Mouse (Mus musculus) layer of hippocampus, postnatal 25 days (tissue): Measurements from ENCODE around the gene Tpd52l1. TPM values are rescaled to one million over a fixed set of nuclear protein-coding genes. Genes with fewer than 3 reads are reported as not detected.
"Not testable (repeated sequence)": the region's sequence is repeated elsewhere in the genome, so short reads cannot be mapped to it uniquely, and the experiment has no call there.

Experiments used
- DNase-seq, 2 experiments: peaks; one replicate each; pipeline ENCODE4 v3.0.0; 2022; ENCODE audit warnings: mixed read lengths in 2 of 2, low spot score in 1 of 2; ENCODE audit errors: extremely low spot score in 1 of 2
- total RNA-seq, 2 experiments: library from RNA; stranded (reverse); gene quantifications; 2 replicates each; pipeline ENCODE4 v1.2.3; 2021

Gene Tpd52l1
- total RNA-seq, result 10 to 100 TPM; 25.8 to 29.8 TPM

DNA sequence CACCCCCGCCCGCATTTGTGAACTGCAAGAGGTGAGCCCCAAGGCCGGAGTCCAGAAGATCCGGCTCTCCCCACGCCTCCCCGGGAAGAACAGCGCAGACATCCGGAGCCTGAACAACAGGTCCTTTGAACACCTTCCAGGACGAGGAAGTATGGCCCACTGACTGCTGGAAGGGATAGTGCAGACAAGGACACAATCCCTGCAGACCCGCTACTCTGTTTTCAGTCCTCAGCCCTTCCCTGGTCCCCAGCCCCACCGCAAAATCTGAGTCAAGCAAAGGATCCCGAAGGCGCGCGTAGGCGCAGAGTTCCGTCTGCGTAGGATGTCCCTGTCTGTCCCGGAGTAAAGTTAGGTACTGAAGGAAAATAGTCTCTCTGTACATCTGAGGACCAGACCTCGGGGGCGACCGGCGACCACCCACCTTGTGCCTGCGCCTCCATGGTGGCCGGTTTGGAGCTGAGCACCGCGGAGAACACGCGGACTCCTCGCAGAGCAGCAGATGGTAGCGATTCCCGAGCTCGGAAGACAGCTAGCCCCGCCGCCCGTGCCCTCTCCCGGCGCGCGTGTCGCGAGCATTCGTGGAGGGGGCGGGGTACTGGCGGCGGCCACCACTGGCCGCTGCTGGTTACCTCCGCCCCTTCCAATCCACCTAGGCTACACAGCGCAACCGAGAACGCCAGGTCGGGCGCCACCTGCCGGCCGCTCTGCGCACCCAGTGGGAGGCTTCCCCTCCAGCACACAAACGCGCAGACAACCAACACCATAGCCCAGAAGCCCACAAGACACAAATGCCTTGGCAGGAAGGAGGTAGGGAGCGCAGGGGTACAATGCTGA, at the start of gene Tpd52l1:
Gene Tpd52l1 (minus strand): TSS at position 668 of the 834 bp plus-strand sequence.
- DNase-seq, result peak; percentile 85 to 87

DNA sequence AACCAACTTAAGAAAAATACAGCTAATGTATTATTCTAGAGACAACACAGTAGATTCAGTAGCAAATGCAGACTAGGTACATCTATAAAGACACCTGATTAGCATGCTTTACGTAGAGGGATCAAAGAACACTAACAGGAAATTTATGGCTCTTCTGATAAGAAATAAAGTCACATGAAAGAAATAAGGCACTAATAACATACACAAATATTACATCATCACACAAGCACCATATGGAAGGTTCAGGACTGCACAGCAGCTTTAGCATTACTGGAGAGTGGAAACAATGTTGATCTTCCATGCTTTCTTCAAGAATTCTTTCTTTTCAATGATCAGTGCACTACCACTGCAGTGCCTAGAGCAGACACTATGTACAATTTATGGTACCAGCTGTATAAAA, 48.5 kb upstream of the Tpd52l1 start:
- DNase-seq, result no peak

DNA sequence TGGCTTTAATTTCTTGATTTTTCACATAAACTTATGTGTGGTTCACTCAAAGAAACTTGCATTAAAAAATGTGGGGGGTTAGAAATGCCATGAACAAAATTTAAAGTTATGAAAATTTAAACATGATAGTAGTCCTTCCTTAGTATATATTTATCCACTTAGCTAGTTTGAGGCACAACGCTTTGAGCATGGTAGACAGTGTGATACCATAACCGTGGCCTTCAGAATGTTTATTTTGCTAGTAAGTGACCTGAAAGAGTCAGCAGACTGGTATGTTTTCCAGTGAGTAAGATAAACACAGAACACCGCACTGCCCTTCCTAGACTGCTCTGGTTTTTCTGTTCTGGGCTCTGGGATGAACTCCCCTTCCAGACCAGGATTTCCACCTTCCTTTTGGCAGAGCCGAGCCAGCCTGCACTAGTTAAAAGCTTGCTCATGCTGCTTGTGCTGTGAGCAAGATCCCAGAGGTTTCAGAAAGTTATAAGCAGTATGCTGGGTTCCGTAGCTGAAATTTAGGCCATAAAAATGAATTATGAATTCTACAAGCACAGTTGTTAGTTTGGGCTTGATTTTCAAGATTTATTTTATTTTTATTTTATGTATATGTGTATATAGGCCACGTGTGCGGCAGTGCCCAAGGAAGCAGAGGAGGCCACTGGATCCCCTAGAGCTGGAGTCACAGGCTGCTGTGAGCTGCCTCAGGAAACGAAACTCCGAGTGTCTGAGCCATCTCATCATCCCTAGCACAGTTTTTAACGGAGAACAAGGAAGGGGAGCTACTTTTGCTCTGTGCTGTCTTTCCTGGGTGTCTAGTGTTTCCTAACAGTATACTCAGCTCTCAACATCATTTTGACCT, 21.5 kb upstream of the Tpd52l1 start:
- no peak for DNase-seq

GRCm38 (mm10) chr10:31465840-31466541, 20.2 kb upstream of the Tpd52l1 start:
- DNase-seq, result peak in 1 of 2 experiments; percentile 10

GRCm38 (mm10) chr10:31465424-31465823, 19.7 kb upstream of the Tpd52l1 start:
- no peak for DNase-seq

DNA sequence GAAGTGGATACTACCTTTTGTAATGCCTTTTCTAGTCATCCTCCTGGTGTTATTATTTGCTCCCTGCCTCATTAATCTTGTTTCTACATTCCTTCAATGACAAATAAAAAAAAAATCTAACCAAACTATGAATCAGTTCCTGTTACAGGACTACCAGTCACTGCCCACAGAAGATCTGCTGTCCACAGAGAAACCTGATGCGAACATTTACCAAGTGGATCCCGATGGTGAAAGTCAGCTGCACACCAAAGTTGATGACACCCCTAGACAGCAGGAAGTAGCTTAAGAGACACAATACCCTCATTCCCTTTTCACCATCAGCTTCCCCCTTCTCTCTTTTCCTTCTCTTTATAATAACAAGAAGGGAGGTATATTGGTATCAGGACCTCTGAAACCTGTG, 17.3 kb upstream of the Tpd52l1 start:
- DNase-seq, result no peak

DNA sequence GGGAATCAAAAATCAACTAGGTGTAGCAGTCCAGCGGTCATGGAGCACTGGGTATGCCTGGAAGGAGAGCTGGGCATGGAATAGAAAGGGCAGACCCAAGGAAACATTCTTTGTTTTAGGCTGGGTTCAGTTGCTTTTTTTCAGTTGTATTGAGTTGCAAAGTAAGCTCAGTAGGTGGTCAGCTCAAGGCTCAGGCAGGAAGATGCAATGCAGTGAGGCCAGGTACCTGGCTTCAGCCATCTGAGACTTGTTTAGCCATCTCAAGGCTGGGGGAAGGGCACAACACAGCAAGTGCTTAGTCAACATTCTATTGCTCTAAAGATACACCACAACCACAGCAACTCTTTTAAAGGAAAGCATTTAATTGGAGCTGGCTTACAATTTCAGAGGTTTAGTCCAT, 11.0 kb upstream of the Tpd52l1 start:
- no peak for DNase-seq

GRCm38 (mm10) chr10:31447083-31447482, 1.3 kb upstream of the Tpd52l1 start:
- DNase-seq, result no peak

- no peak for DNase-seq
Measured at GRCm38 (mm10) chr10:31444206-31444605, 1.6 kb downstream of the Tpd52l1 start.

DNA sequence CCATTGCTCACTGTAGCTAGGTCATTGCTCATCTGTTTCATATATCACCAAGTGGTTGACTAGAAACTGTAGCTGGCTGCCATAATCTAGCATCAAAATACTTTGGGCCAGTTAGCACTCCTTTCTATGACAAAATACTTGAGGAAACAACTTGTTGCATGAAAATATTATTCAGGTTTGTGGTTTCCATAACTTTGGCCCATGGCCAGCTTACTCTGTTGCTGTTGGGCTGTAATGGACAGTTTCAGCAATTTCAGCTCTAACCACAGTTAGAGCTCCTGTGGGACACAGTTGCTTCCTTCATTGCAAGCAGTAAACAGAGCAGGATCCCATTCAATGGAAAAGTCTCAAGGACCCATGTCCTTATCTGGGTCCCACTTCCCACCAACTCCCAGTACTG, 4.3 kb downstream of the Tpd52l1 start:
- DNase-seq, result no peak

- no peak for DNase-seq
Measured at GRCm38 (mm10) chr10:31436047-31436446, 9.7 kb downstream of the Tpd52l1 start.

DNA sequence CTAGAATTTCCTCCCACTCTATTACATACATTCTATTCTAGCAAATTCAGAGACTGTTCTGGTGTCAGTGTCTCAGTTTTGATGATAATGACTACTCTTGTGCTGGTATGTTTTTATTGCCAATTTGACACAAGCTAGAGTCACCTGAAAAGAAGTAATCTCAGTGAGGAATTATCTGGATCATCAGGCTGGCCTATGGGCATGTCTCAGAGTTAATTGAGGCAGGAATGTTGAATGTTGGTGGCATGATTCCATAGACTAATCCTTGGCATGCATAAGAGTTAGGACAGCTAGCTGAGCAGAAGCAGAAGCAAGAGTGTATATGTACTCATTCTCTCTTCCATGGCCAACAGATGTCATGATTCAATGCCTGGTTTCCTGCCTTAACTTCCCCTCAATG, 27.8 kb downstream of the Tpd52l1 start:
- no peak for DNase-seq

GRCm38 (mm10) chr10:31392990-31393389, 52.8 kb downstream of the Tpd52l1 start:
- DNase-seq, result no peak

- DNase-seq, result no peak
Measured at GRCm38 (mm10) chr10:31390777-31391395, 54.9 kb downstream of the Tpd52l1 start.

GRCm38 (mm10) chr10:31388566-31388965, 57.2 kb downstream of the Tpd52l1 start:
- DNase-seq, result not testable (repeated sequence)

GRCm38 (mm10) chr10:31370200-31370599, 75.6 kb downstream of the Tpd52l1 start:
- peak in 1 of 2 experiments; percentile 8 for DNase-seq

GRCm38 (mm10) chr10:31359749-31360148, 86.0 kb downstream of the Tpd52l1 start:
- DNase-seq, result no peak

- no peak for DNase-seq
Measured at GRCm38 (mm10) chr10:31354886-31355461, 90.8 kb downstream of the Tpd52l1 start.

DNA sequence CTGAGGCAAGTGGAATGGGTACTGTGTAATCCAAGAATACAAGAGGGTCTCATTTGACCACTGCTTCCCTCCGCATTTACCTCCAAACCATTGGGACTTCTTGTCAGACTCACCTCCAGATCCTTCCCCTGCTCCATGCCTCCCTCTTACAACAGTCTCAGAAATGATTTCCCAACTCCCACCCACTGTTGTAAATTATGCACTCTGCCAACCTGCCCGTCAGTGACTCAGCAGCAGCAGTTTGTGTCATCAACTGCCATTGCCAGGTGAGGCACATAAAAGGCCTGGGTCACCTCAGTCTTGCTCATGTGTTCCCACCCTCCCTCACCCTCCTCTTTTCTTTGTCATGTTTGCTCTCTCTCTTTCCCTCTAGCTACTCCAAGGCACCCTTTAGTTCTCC, 91.6 kb downstream of the Tpd52l1 start:
- no peak for DNase-seq

DNA sequence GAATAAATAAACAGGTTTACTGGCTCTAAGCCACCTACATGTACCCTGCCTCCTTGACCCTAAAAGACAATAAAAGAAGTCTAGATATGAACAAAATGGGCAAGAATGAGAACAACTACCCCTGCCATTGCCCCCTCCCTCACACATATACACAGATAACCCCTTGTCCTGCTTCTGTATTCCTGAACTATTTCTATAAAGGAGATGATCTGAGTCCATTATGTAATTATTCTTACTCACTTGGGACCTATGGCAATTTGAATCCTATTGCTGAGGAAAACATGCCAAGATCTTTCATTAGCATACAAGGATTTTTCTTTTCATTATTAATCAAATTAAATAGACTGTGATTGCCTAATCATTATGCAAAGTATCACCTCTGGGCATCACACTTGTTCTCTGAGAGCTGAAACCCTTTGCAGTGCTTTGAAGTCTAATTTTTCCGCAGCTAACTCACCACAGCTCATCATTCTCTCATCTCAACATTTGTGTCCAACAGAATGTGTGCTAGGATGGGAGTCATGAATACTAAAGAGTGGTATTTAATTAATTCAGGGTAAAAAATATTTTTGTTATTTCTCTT, 92.8 kb downstream of the Tpd52l1 start:
- no peak for DNase-seq
